Mouse (Mus musculus): ENCODE results near the gene Zbtb34. TPM values are rescaled to one million over a fixed set of nuclear protein-coding genes. Genes with fewer than 3 reads are reported as not detected.

The Zbtb34 gene
- polyA plus RNA-seq, 1 experiment from 2014 or later, result 3.5 TPM

GRCm38 (mm10) chr2:33370777-33371647 is 60.1 kb downstream of the Zbtb34 start, which contains the start of gene Ralgps1:
Ralgps1 (minus strand) TSS chr2:33371486.
- Histone ChIP-seq H3K4me1 (replicated peaks; ENCODE audit: insufficient read depth, low read length) (no peaks in the 10 kb centered on the region), H3K4me3 (replicated peaks; ENCODE audit: low read depth, low read length) (peak within 1 kb of the TSS; percentile 57), H3K9me3 (replicated peaks; ENCODE audit: low read length) (no peaks in the 10 kb centered on the region), H3K36me3 (ENCODE audit: insufficient read depth, low read length) (no peaks in the 10 kb centered on the region), H3K9ac (ENCODE audit: low read depth, low read length) (peak within 1 kb of the TSS; percentile 64), H3K4me2 (ENCODE audit: low read length) (peak within 1 kb of the TSS; percentile 68), H3K27me3 (ENCODE audit: insufficient read depth, low read length) (no peaks in the 10 kb centered on the region), H3K27ac (peak within 1 kb of the TSS; percentile 94)
- WGBS, result under 1% methylated on average over 48 of the region's 74 CpGs
- ATAC-seq (replicated peaks; ENCODE audit: low FRiP score, low read depth) (peak; percentile 97), DNase-seq (ENCODE audit: low spot score) (peak; percentile 98)
- TF ChIP-seq CTCF (IDR thresholded peaks at IDR 0.05; ENCODE audit: low read depth), result no peak

GRCm38 (mm10) chr2:33370276-33370776 is 60.8 kb downstream of the Zbtb34 start:
- no peak for TF ChIP-seq CTCF (IDR thresholded peaks at IDR 0.05; ENCODE audit: low read depth)
- H3K9ac ChIP-seq (ENCODE audit: low read depth, low read length), result 0 out of 2 replicates have a peak overlapping the region, but pooled peaks have one; percentile 46
- peak; percentile 33; the same call in 1 of the 2 replicates for ATAC-seq (replicated peaks; ENCODE audit: low FRiP score, low read depth)
- WGBS, result 13% methylated on average over 11 of the region's 15 CpGs
- H3K27ac ChIP-seq, result peak overlapping the region; percentile 54
- H3K4me2 ChIP-seq (ENCODE audit: low read length), result peak overlapping the region; percentile 68
- H3K27me3 ChIP-seq (ENCODE audit: insufficient read depth, low read length), result no peaks in the 10 kb centered on the region
- H3K4me1 ChIP-seq (replicated peaks; ENCODE audit: insufficient read depth, low read length), result no peaks in the 10 kb centered on the region
- no peaks in the 10 kb centered on the region for H3K36me3 ChIP-seq (ENCODE audit: insufficient read depth, low read length)
- peak overlapping the region; percentile 57 for H3K4me3 ChIP-seq (replicated peaks; ENCODE audit: low read depth, low read length)
- no peak for DNase-seq (ENCODE audit: low spot score)
- no peaks in the 10 kb centered on the region for H3K9me3 ChIP-seq (replicated peaks; ENCODE audit: low read length)

- WGBS, result 72% methylated on average over 3 of the region's 3 CpGs
- Histone ChIP-seq H3K27me3 (ENCODE audit: insufficient read depth, low read length) (no peaks in the 10 kb centered on the region), H3K4me2 (ENCODE audit: low read length) (no peak overlapping the region), H3K27ac (no peak overlapping the region), H3K4me1 (replicated peaks; ENCODE audit: insufficient read depth, low read length) (no peaks in the 10 kb centered on the region), H3K36me3 (ENCODE audit: insufficient read depth, low read length) (no peaks in the 10 kb centered on the region), H3K9ac (ENCODE audit: low read depth, low read length) (no peak overlapping the region), H3K4me3 (replicated peaks; ENCODE audit: low read depth, low read length) (no peak overlapping the region), H3K9me3 (replicated peaks; ENCODE audit: low read length) (no peaks in the 10 kb centered on the region)
- ATAC-seq (replicated peaks; ENCODE audit: low FRiP score, low read depth) (no peak), DNase-seq (ENCODE audit: low spot score) (no peak)
- no peak for TF ChIP-seq CTCF (IDR thresholded peaks at IDR 0.05; ENCODE audit: low read depth)
These were observed 61.7 kb downstream of the Zbtb34 start for GRCm38 (mm10) chr2:33369453-33369852.

GRCm38 (mm10) chr2:33368486-33368885 is 62.6 kb downstream of the Zbtb34 start:
- H3K36me3 ChIP-seq (ENCODE audit: insufficient read depth, low read length), result no peaks in the 10 kb centered on the region
- H3K4me3 ChIP-seq (replicated peaks; ENCODE audit: low read depth, low read length), result no peak overlapping the region
- no peak overlapping the region for H3K9ac ChIP-seq (ENCODE audit: low read depth, low read length)
- no peaks in the 10 kb centered on the region for H3K27me3 ChIP-seq (ENCODE audit: insufficient read depth, low read length)
- no peak overlapping the region for H3K27ac ChIP-seq
- no peak for TF ChIP-seq CTCF (IDR thresholded peaks at IDR 0.05; ENCODE audit: low read depth)
- H3K9me3 ChIP-seq (replicated peaks; ENCODE audit: low read length), result no peaks in the 10 kb centered on the region
- 80% methylated on average over 1 of the region's 1 CpGs for WGBS
- H3K4me2 ChIP-seq (ENCODE audit: low read length), result no peak overlapping the region
- DNase-seq (ENCODE audit: low spot score) (no peak), ATAC-seq (replicated peaks; ENCODE audit: low FRiP score, low read depth) (no peak)
- no peaks in the 10 kb centered on the region for H3K4me1 ChIP-seq (replicated peaks; ENCODE audit: insufficient read depth, low read length)

- Histone ChIP-seq H3K27ac (0 out of 2 replicates have a peak overlapping the region, but pooled peaks have one; percentile 15), H3K9me3 (replicated peaks; ENCODE audit: low read length) (no peaks in the 10 kb centered on the region), H3K4me1 (replicated peaks; ENCODE audit: insufficient read depth, low read length) (peaks cover 5% of the 10 kb centered on the region; the same call in 1 of the 2 replicates), H3K36me3 (ENCODE audit: insufficient read depth, low read length) (no peaks in the 10 kb centered on the region), H3K9ac (ENCODE audit: low read depth, low read length) (no peak overlapping the region), H3K4me2 (ENCODE audit: low read length) (no peak overlapping the region), H3K4me3 (replicated peaks; ENCODE audit: low read depth, low read length) (no peak overlapping the region), H3K27me3 (ENCODE audit: insufficient read depth, low read length) (no peaks in the 10 kb centered on the region)
- DNase-seq (ENCODE audit: low spot score) (peak; percentile 49), ATAC-seq (replicated peaks; ENCODE audit: low FRiP score, low read depth) (no peak)
- TF ChIP-seq CTCF (IDR thresholded peaks at IDR 0.05; ENCODE audit: low read depth), result no peak
- 75% methylated on average over 9 of the region's 9 CpGs for WGBS
These were observed 65.2 kb downstream of the Zbtb34 start for GRCm38 (mm10) chr2:33365703-33366471.

- no peak overlapping the region for H3K27ac ChIP-seq
- no peak for TF ChIP-seq CTCF (IDR thresholded peaks at IDR 0.05; ENCODE audit: low read depth)
These were observed 66.5 kb downstream of the Zbtb34 start for GRCm38 (mm10) chr2:33364656-33365055.

More at GRCm38 (mm10) chr2:33364656-33365055, 66.5 kb downstream of the Zbtb34 start:
- H3K9me3 ChIP-seq (replicated peaks; ENCODE audit: low read length), result no peaks in the 10 kb centered on the region
- H3K36me3 ChIP-seq (ENCODE audit: insufficient read depth, low read length), result no peaks in the 10 kb centered on the region
- 92% methylated on average over 4 of the region's 4 CpGs for WGBS
- H3K4me3 ChIP-seq (replicated peaks; ENCODE audit: low read depth, low read length), result no peak overlapping the region
- no peak overlapping the region for H3K4me2 ChIP-seq (ENCODE audit: low read length)
- DNase-seq (ENCODE audit: low spot score) (no peak), ATAC-seq (replicated peaks; ENCODE audit: low FRiP score, low read depth) (no peak)
- H3K4me1 ChIP-seq (replicated peaks; ENCODE audit: insufficient read depth, low read length), result peaks cover 5% of the 10 kb centered on the region; the same call in 1 of the 2 replicates
- no peaks in the 10 kb centered on the region for H3K27me3 ChIP-seq (ENCODE audit: insufficient read depth, low read length)
- H3K9ac ChIP-seq (ENCODE audit: low read depth, low read length), result no peak overlapping the region
